In genomic region chr11:34814767-34815166, GRCm38 (mm10) we compare ENCODE assay signal across 9 mouse cellular contexts. TPM values are rescaled to one million over a fixed set of nuclear protein-coding genes. Genes with fewer than 3 reads are reported as not detected.
DNase-seq lines count a peak whose midpoint lies in the region; ATAC-seq and TF ChIP-seq lines count a peak whose summit lies in the region.
"Had no signal": no experiment of that assay in that cellular context is flagged by ENCODE, and none has a peak within 500 bp of the region (broad histone marks: within the 10 kb centered on the region; RNA-seq: fewer than 3 reads in every experiment).

No protein-coding gene starts in this region.

- no peak for TF ChIP-seq EP300 in liver, postnatal 0 days (IDR thresholded peaks at IDR 0.05; ENCODE audit: low read depth)

- no peak for TF ChIP-seq POLR2A in brain, embryonic 14.5 days (IDR thresholded peaks at IDR 0.05; ENCODE audit: borderline replicate concordance, extremely low read depth, insufficient read depth, insufficient read length, poor library complexity, severe bottlenecking)

- H3K4me3 ChIP-seq in forebrain, postnatal 0 days (ENCODE audit: low read depth, low read length), result no peak overlapping the region
- H3K4me3 ChIP-seq in forebrain, embryonic 13.5 days, result no peak overlapping the region
- H3K4me3 ChIP-seq in liver, postnatal 0 days (ENCODE audit: low read depth, low read length), result no peak overlapping the region
- H3K4me3 ChIP-seq in liver, embryonic 11.5 days (ENCODE audit: low read depth, low read length), result no peak overlapping the region
- H3K4me3 ChIP-seq: embryonic facial prominence, embryonic 15.5 days had no signal

- H3K36me3 ChIP-seq in forebrain, postnatal 0 days (ENCODE audit: insufficient read depth), result no peaks in the 10 kb centered on the region
- H3K36me3 ChIP-seq in forebrain, embryonic 13.5 days (ENCODE audit: poor library complexity, severe bottlenecking), result peaks cover 67% of the 10 kb centered on the region
- peaks cover 22% of the 10 kb centered on the region for H3K36me3 ChIP-seq in liver, postnatal 0 days (replicated peaks; ENCODE audit: insufficient read depth, low read length)
- H3K36me3 ChIP-seq in liver, embryonic 11.5 days (ENCODE audit: control insufficient read depth, insufficient read depth, low read length), result peaks cover 17% of the 10 kb centered on the region

- H3K4me2 ChIP-seq in forebrain, postnatal 0 days (ENCODE audit: low read depth), result no peak overlapping the region
- H3K4me2 ChIP-seq in forebrain, embryonic 13.5 days, result no peak overlapping the region
- no peak overlapping the region for H3K4me2 ChIP-seq in liver, postnatal 0 days (ENCODE audit: low read depth, low read length)
- H3K4me2 ChIP-seq in liver, embryonic 11.5 days, result no peak overlapping the region
- H3K4me2 ChIP-seq: embryonic facial prominence, embryonic 15.5 days had no signal

- no peaks in the 10 kb centered on the region for H3K9me3 ChIP-seq in forebrain, postnatal 0 days (ENCODE audit: low read length)
- H3K9me3 ChIP-seq in forebrain, embryonic 13.5 days (replicated peaks), result no peaks in the 10 kb centered on the region
- H3K9me3 ChIP-seq in liver, postnatal 0 days (ENCODE audit: low read length), result no peaks in the 10 kb centered on the region
- no peaks in the 10 kb centered on the region for H3K9me3 ChIP-seq in liver, embryonic 11.5 days (ENCODE audit: control insufficient read depth, low read length)
- H3K9me3 ChIP-seq: embryonic facial prominence, embryonic 15.5 days had no signal

- no peaks in the 10 kb centered on the region for H3K27me3 ChIP-seq in forebrain, postnatal 0 days (ENCODE audit: insufficient read depth, low read length)
- no peaks in the 10 kb centered on the region for H3K27me3 ChIP-seq in forebrain, embryonic 13.5 days
- no peaks in the 10 kb centered on the region for H3K27me3 ChIP-seq in liver, postnatal 0 days (ENCODE audit: insufficient read depth, low read length)
- no peaks in the 10 kb centered on the region for H3K27me3 ChIP-seq in liver, embryonic 11.5 days (replicated peaks; ENCODE audit: control insufficient read depth, insufficient read depth, low read length)
- H3K27me3 ChIP-seq: embryonic facial prominence, embryonic 15.5 days had no signal

- no peak overlapping the region for H3K9ac ChIP-seq in forebrain, postnatal 0 days
- no peak overlapping the region for H3K9ac ChIP-seq in forebrain, embryonic 13.5 days
- no peak overlapping the region for H3K9ac ChIP-seq in liver, postnatal 0 days (replicated peaks)
- no peak overlapping the region for H3K9ac ChIP-seq in liver, embryonic 11.5 days (ENCODE audit: low read depth, low read length)
- H3K9ac ChIP-seq: embryonic facial prominence, embryonic 15.5 days had no signal

- no peaks in the 10 kb centered on the region for H3K4me1 ChIP-seq in forebrain, postnatal 0 days (ENCODE audit: insufficient read depth)
- H3K4me1 ChIP-seq in forebrain, embryonic 13.5 days, result no peaks in the 10 kb centered on the region
- H3K4me1 ChIP-seq in liver, postnatal 0 days (ENCODE audit: insufficient read depth), result no peaks in the 10 kb centered on the region
- no peaks in the 10 kb centered on the region for H3K4me1 ChIP-seq in liver, embryonic 11.5 days (replicated peaks; ENCODE audit: control insufficient read depth, insufficient read depth, low read length)
- H3K4me1 ChIP-seq: embryonic facial prominence, embryonic 15.5 days had no signal

- TF ChIP-seq CTCF in forebrain, postnatal 0 days (IDR thresholded peaks at IDR 0.05; ENCODE audit: low read depth), result peak; percentile 67
- peak; percentile 61 for TF ChIP-seq CTCF in liver, postnatal 0 days (IDR thresholded peaks at IDR 0.05; ENCODE audit: low read depth)
- peak; percentile 34; the same call in 1 of the 2 replicates for TF ChIP-seq CTCF in brain, embryonic 14.5 days (IDR thresholded peaks at IDR 0.05; ENCODE audit: borderline replicate concordance, extremely low read depth, insufficient read depth, insufficient read length)

- no peak overlapping the region for H3K27ac ChIP-seq in forebrain, postnatal 0 days (ENCODE audit: low read depth, low read length)
- no peak overlapping the region for H3K27ac ChIP-seq in forebrain, embryonic 13.5 days
- H3K27ac ChIP-seq in liver, postnatal 0 days (ENCODE audit: low read depth), result no peak overlapping the region
- H3K27ac ChIP-seq in liver, embryonic 11.5 days (ENCODE audit: low read depth, low read length), result no peak overlapping the region
- H3K27ac ChIP-seq: embryonic facial prominence, embryonic 15.5 days had no signal

- DNase-seq in forebrain, postnatal 0 days, result peak; percentile 72
- DNase-seq in liver, postnatal 0 days, result no peak
- no peak for DNase-seq in liver, embryonic 11.5 days (ENCODE audit: low spot score)
- DNase-seq in brain, embryonic 14.5 days (ENCODE audit: low read depth), result peak; percentile 73
- peak; percentile 15 for DNase-seq in retina, adult 2 months (ENCODE audit: low read depth, low spot score)
- no peak for DNase-seq in layer of hippocampus, postnatal 25 days (ENCODE audit: extremely low spot score in 1 of 2, low spot score in 1 of 2)
- no peak for DNase-seq in cerebellum, postnatal 36 days

- ATAC-seq in forebrain, postnatal 0 days, result no peak; the same call in 1 of the 2 replicates
- ATAC-seq in forebrain, embryonic 13.5 days, result no peak
- ATAC-seq in liver, postnatal 0 days, result no peak
- ATAC-seq in liver, embryonic 11.5 days (replicated peaks; ENCODE audit: low FRiP score), result no peak

- 6% methylated on average over 2 of the region's 2 CpGs for WGBS in forebrain, postnatal 0 days
- 2% methylated on average over 2 of the region's 2 CpGs for WGBS in forebrain, embryonic 13.5 days
- WGBS in liver, postnatal 0 days (ENCODE audit: insufficient replicate concordance), result 17% methylated on average over 2 of the region's 2 CpGs
- 26% methylated on average over 2 of the region's 2 CpGs for WGBS in liver, embryonic 11.5 days

RNA-seq across cellular contexts. Expression of gene Spdl1, which starts 18.7 kb away (rescaled TPM):
- total RNA-seq in forebrain, postnatal 0 days (2014; rRNA removed), result 2.0 and 3.7 TPM in 2 replicates
- polyA plus RNA-seq in forebrain, postnatal 0 days (2015; fragmentation: Nextera tagmentation; extraction: Ambion mirVana), result 1.2 and 1.4 TPM in 2 replicates
- 16.9 and 20.3 TPM in 2 replicates for polyA plus RNA-seq in forebrain, embryonic 13.5 days (2015; fragmentation: Nextera tagmentation; extraction: Ambion mirVana)
- polyA plus RNA-seq in liver, postnatal 0 days (2015; fragmentation: Nextera tagmentation; extraction: Ambion mirVana), result 4.4 and 4.6 TPM in 2 replicates
- polyA plus RNA-seq in liver, embryonic 11.5 days (2014; fragmentation: Nextera tagmentation; extraction: Ambion mirVana), result 26.7 and 27.5 TPM in 2 replicates
- polyA plus RNA-seq in brain, embryonic 14.5 days (2012; rRNA removed), result 5.4 and 7.7 TPM in 2 replicates
- total RNA-seq in layer of hippocampus, postnatal 25 days (2021), result under 1 TPM; 0.52 to 0.57 TPM

RNA-seq across cellular contexts. Expression of gene Dock2, which starts 31.1 kb away (rescaled TPM):
- 1.3 and 2.3 TPM in 2 replicates for total RNA-seq in forebrain, postnatal 0 days (2014; rRNA removed)
- polyA plus RNA-seq in forebrain, postnatal 0 days (2015; fragmentation: Nextera tagmentation; extraction: Ambion mirVana), result 0.23 and 0.63 TPM in 2 replicates
- 0.15 and 0.55 TPM in 2 replicates for polyA plus RNA-seq in forebrain, embryonic 13.5 days (2015; fragmentation: Nextera tagmentation; extraction: Ambion mirVana)
- polyA plus RNA-seq in liver, postnatal 0 days (2015; fragmentation: Nextera tagmentation; extraction: Ambion mirVana), result 2.9 and 3.9 TPM in 2 replicates
- polyA plus RNA-seq in liver, embryonic 11.5 days (2014; fragmentation: Nextera tagmentation; extraction: Ambion mirVana), result 6.6 and 7.8 TPM in 2 replicates
- polyA plus RNA-seq in brain, embryonic 14.5 days (2012; rRNA removed), result 0.34 and 0.51 TPM in 2 replicates
- total RNA-seq in layer of hippocampus, postnatal 25 days (2021), result 1 to 10 TPM; 2.8 to 3.6 TPM

Comparison
In these comparisons a context has a peak if more than half of its experiments do, and no peak if none do; other contexts are left out.
1. DNase-seq: peak in forebrain, postnatal 0 days (single experiment), brain, embryonic 14.5 days (single experiment) and retina, adult 2 months (single experiment); none in liver, postnatal 0 days (single experiment), liver, embryonic 11.5 days (single experiment), layer of hippocampus, postnatal 25 days (0 of 2) and cerebellum, postnatal 36 days (0 of 2).
2. Peak in every context shown above with its lines, with median percentiles within 50 percentile points of each other: CTCF ChIP-seq.